Mouse (Mus musculus): Measurements from ENCODE around the gene Eml2. TPM values are rescaled to one million over a fixed set of nuclear protein-coding genes. Genes with fewer than 3 reads are reported as not detected.

Gene Eml2
- polyA plus RNA-seq, 1 experiment from 2014 or later: 12.8 TPM

GRCm38 (mm10) chr7:19239423-19239822 is 63.2 kb downstream of the Eml2 start:
- Histone ChIP-seq H3K9ac (no peak overlapping the region), H3K4me2 (no peak overlapping the region), H3K4me3 (no peak overlapping the region), H3K27me3 (no peaks in the 10 kb centered on the region), H3K27ac (no peak overlapping the region), H3K9me3 (no peaks in the 10 kb centered on the region), H3K4me1 (0 out of 2 replicates have a peak, but pooled peaks cover 2% of the 10 kb centered on the region), H3K36me3 (peaks cover 3% of the 10 kb centered on the region; the same call in 1 of the 2 replicates)
- ATAC-seq (ENCODE audit: insufficient number of reproducible peaks, low FRiP score, low TSS enrichment, low read depth): peak; percentile 78
- 0% methylated on average over 1 of the region's 1 CpGs for WGBS

GRCm38 (mm10) chr7:19239986-19240385 is 63.8 kb downstream of the Eml2 start:
- no peak for ATAC-seq (ENCODE audit: insufficient number of reproducible peaks, low FRiP score, low TSS enrichment, low read depth)
- Histone ChIP-seq H3K27me3 (no peaks in the 10 kb centered on the region), H3K36me3 (peaks cover 8% of the 10 kb centered on the region), H3K4me2 (no peak overlapping the region), H3K27ac (no peak overlapping the region), H3K4me3 (no peak overlapping the region), H3K4me1 (0 out of 2 replicates have a peak, but pooled peaks cover 2% of the 10 kb centered on the region), H3K9ac (no peak overlapping the region), H3K9me3 (no peaks in the 10 kb centered on the region)
- WGBS: 85% methylated on average over 1 of the region's 4 CpGs

GRCm38 (mm10) chr7:19240905-19241463 is 64.8 kb downstream of the Eml2 start:
- 0 out of 2 replicates have a peak, but pooled peaks cover 2% of the 10 kb centered on the region for H3K4me1 ChIP-seq
- no peak overlapping the region for H3K4me2 ChIP-seq
- no peaks in the 10 kb centered on the region for H3K9me3 ChIP-seq
- H3K27ac ChIP-seq: no peak overlapping the region
- H3K27me3 ChIP-seq: no peaks in the 10 kb centered on the region
- H3K9ac ChIP-seq: no peak overlapping the region
- no peak overlapping the region for H3K4me3 ChIP-seq
- WGBS: 63% methylated on average over 8 of the region's 8 CpGs
- ATAC-seq (ENCODE audit: insufficient number of reproducible peaks, low FRiP score, low TSS enrichment, low read depth): no peak
- H3K36me3 ChIP-seq: peaks cover 18% of the 10 kb centered on the region

- 81% methylated on average over 1 of the region's 1 CpGs for WGBS
- peaks cover 28% of the 10 kb centered on the region for H3K36me3 ChIP-seq
- H3K9ac ChIP-seq: no peak overlapping the region
- ATAC-seq (ENCODE audit: insufficient number of reproducible peaks, low FRiP score, low TSS enrichment, low read depth): no peak
- H3K27ac ChIP-seq: no peak overlapping the region
- no peaks in the 10 kb centered on the region for H3K4me1 ChIP-seq
- no peaks in the 10 kb centered on the region for H3K27me3 ChIP-seq
- no peak overlapping the region for H3K4me3 ChIP-seq
- no peak overlapping the region for H3K4me2 ChIP-seq
- no peaks in the 10 kb centered on the region for H3K9me3 ChIP-seq
Measured at GRCm38 (mm10) chr7:19242005-19242404, 65.8 kb downstream of the Eml2 start.

GRCm38 (mm10) chr7:19243858-19244257 is 67.6 kb downstream of the Eml2 start:
- no peak overlapping the region for H3K4me2 ChIP-seq
- H3K4me1 ChIP-seq: no peaks in the 10 kb centered on the region
- peaks cover 34% of the 10 kb centered on the region for H3K36me3 ChIP-seq
- no peaks in the 10 kb centered on the region for H3K27me3 ChIP-seq
- H3K9ac ChIP-seq: no peak overlapping the region
- no peak for ATAC-seq (ENCODE audit: insufficient number of reproducible peaks, low FRiP score, low TSS enrichment, low read depth)
- no peak overlapping the region for H3K4me3 ChIP-seq
- no peaks in the 10 kb centered on the region for H3K9me3 ChIP-seq
- H3K27ac ChIP-seq: no peak overlapping the region
- WGBS: 83% methylated on average over 5 of the region's 5 CpGs

- no peak overlapping the region for H3K27ac ChIP-seq
- H3K27me3 ChIP-seq: no peaks in the 10 kb centered on the region
- peaks cover 34% of the 10 kb centered on the region for H3K36me3 ChIP-seq
- H3K9me3 ChIP-seq: no peaks in the 10 kb centered on the region
- no peak overlapping the region for H3K4me2 ChIP-seq
- 89% methylated on average over 3 of the region's 3 CpGs for WGBS
- H3K4me3 ChIP-seq: no peak overlapping the region
- no peaks in the 10 kb centered on the region for H3K4me1 ChIP-seq
- no peak for ATAC-seq (ENCODE audit: insufficient number of reproducible peaks, low FRiP score, low TSS enrichment, low read depth)
- no peak overlapping the region for H3K9ac ChIP-seq
Measured at GRCm38 (mm10) chr7:19245083-19245482, 68.9 kb downstream of the Eml2 start.

GRCm38 (mm10) chr7:19246855-19247254 is 70.6 kb downstream of the Eml2 start:
- Histone ChIP-seq H3K9me3 (no peaks in the 10 kb centered on the region), H3K9ac (no peak overlapping the region), H3K36me3 (peaks cover 30% of the 10 kb centered on the region), H3K4me3 (no peak overlapping the region), H3K27me3 (no peaks in the 10 kb centered on the region), H3K4me1 (no peaks in the 10 kb centered on the region), H3K27ac (no peak overlapping the region), H3K4me2 (no peak overlapping the region)
- 96% methylated on average over 1 of the region's 1 CpGs for WGBS
- ATAC-seq (ENCODE audit: insufficient number of reproducible peaks, low FRiP score, low TSS enrichment, low read depth): no peak

GRCm38 (mm10) chr7:19247511-19247910 is 71.3 kb downstream of the Eml2 start:
- Histone ChIP-seq H3K27ac (no peak overlapping the region), H3K4me3 (no peak overlapping the region), H3K4me2 (no peak overlapping the region), H3K9me3 (no peaks in the 10 kb centered on the region), H3K4me1 (no peaks in the 10 kb centered on the region), H3K9ac (no peak overlapping the region), H3K36me3 (peaks cover 30% of the 10 kb centered on the region), H3K27me3 (no peaks in the 10 kb centered on the region)
- ATAC-seq (ENCODE audit: insufficient number of reproducible peaks, low FRiP score, low TSS enrichment, low read depth): no peak
- WGBS: 94% methylated on average over 2 of the region's 2 CpGs

GRCm38 (mm10) chr7:19252078-19252477 is 75.9 kb downstream of the Eml2 start:
- no peak overlapping the region for H3K4me3 ChIP-seq
- H3K4me2 ChIP-seq: no peak overlapping the region
- peaks cover 4% of the 10 kb centered on the region; the same call in 1 of the 2 replicates for H3K4me1 ChIP-seq
- H3K27ac ChIP-seq: no peak overlapping the region
- WGBS: 79% methylated on average over 4 of the region's 4 CpGs
- no peaks in the 10 kb centered on the region for H3K27me3 ChIP-seq
- H3K36me3 ChIP-seq: peaks cover 27% of the 10 kb centered on the region
- ATAC-seq (ENCODE audit: insufficient number of reproducible peaks, low FRiP score, low TSS enrichment, low read depth): no peak
- no peaks in the 10 kb centered on the region for H3K9me3 ChIP-seq
- H3K9ac ChIP-seq: no peak overlapping the region

GRCm38 (mm10) chr7:19253437-19253836 is 77.2 kb downstream of the Eml2 start:
- Histone ChIP-seq H3K9me3 (no peaks in the 10 kb centered on the region), H3K9ac (no peak overlapping the region), H3K4me2 (no peak overlapping the region), H3K36me3 (peaks cover 35% of the 10 kb centered on the region), H3K4me3 (no peak overlapping the region), H3K27ac (no peak overlapping the region), H3K27me3 (no peaks in the 10 kb centered on the region), H3K4me1 (peaks cover 13% of the 10 kb centered on the region; the same call in 1 of the 2 replicates)
- ATAC-seq (ENCODE audit: insufficient number of reproducible peaks, low FRiP score, low TSS enrichment, low read depth): no peak
- 73% methylated on average over 5 of the region's 5 CpGs for WGBS

GRCm38 (mm10) chr7:19255395-19255794 is 79.2 kb downstream of the Eml2 start:
- peaks cover 54% of the 10 kb centered on the region for H3K36me3 ChIP-seq
- peaks cover 13% of the 10 kb centered on the region; the same call in 1 of the 2 replicates for H3K4me1 ChIP-seq
- H3K4me2 ChIP-seq: no peak overlapping the region
- no peak overlapping the region for H3K27ac ChIP-seq
- H3K9me3 ChIP-seq: no peaks in the 10 kb centered on the region
- no peak overlapping the region for H3K9ac ChIP-seq
- no peaks in the 10 kb centered on the region for H3K27me3 ChIP-seq
- no peak for ATAC-seq (ENCODE audit: insufficient number of reproducible peaks, low FRiP score, low TSS enrichment, low read depth)
- H3K4me3 ChIP-seq: no peak overlapping the region
- WGBS: 82% methylated on average over 17 of the region's 17 CpGs
